Mouse (Mus musculus) neutrophil, adult 83 days (primary cell): ENCODE results near the gene P4ha2. TPM values are rescaled to one million over a fixed set of nuclear protein-coding genes. Genes with fewer than 3 reads are reported as not detected.

Source experiments
- total RNA-seq, 2 experiments: library from RNA; stranded (reverse); gene quantifications; one replicate each; pipeline ENCODE4 v1.2.4; 2023

Gene P4ha2
- 1 to 10 TPM in 1 of 2 experiments, under 1 TPM in 1; 0.35 to 1.1 TPM for total RNA-seq

GRCm38 (mm10) chr11:54100045-54100691, at the start of gene P4ha2:
Gene P4ha2 (plus strand): TSS chr11:54100095.

GRCm38 (mm10) chr11:54068520-54069371, 31.1 kb upstream of the P4ha2 start, which contains the start of gene Pdlim4:
Gene Pdlim4 (minus strand): TSS chr11:54069014.

Other genes with a start within 250 kb of the P4ha2 start
- 1 to 10 TPM in 1 of 2 experiments, under 1 TPM in 1; 0.82 to 1.9 TPM for gene Gm12216, start 240.8 kb upstream of the P4ha2 start, total RNA-seq
- gene Slc22a5, start 208.4 kb upstream of the P4ha2 start, total RNA-seq = 1 to 10 TPM; 5.9 to 6.5 TPM
- 1 to 10 TPM in 1 of 2 experiments, under 1 TPM in 1; 0.85 to 2.4 TPM for gene Slc22a21, start 119.8 kb upstream of the P4ha2 start, total RNA-seq
- gene Slc22a4, start 72.0 kb upstream of the P4ha2 start, total RNA-seq = 10 to 100 TPM; 16.2 to 23.7 TPM
- 1 to 10 TPM; 1.8 to 2.3 TPM for gene Pdlim4, start 31.1 kb upstream of the P4ha2 start, total RNA-seq
- not detected for gene Csf2, start 149.6 kb downstream of the P4ha2 start, total RNA-seq
- not detected for gene Il3, start 167.2 kb downstream of the P4ha2 start, total RNA-seq
- gene Acsl6, start 203.7 kb downstream of the P4ha2 start, total RNA-seq = 1 to 10 TPM; 2.4 to 5.4 TPM